Mouse (Mus musculus) MEL-GATA-1-ER (cell line): ENCODE data around the gene Ctdsp1.

Experiments used
- DNase-seq: peaks from one replicate; pipeline ENCODE4 v3.0.0-alpha.2; 2012; ENCODE audit warnings: low read depth; ENCODE audit errors: extremely low read depth

Ctdsp1 gene

GRCm38 (mm10) chr1:74444538-74444937 lies 53.2 kb downstream of the Ctdsp1 start:
- no peak for DNase-seq
